Mouse (Mus musculus) G1E (cell line): ENCODE measurements around the gene Atp1b1.

Experiments
- CTCF ChIP-seq: IDR thresholded peaks from 2 replicates; pipeline ENCODE4 v1.5.1; 2012; ENCODE audit warnings: low read depth, low read length, inconsistent platforms, mixed read lengths
- GATA1 ChIP-seq: IDR thresholded peaks from 2 replicates; pipeline ENCODE4 v1.6.1; 2012; ENCODE audit warnings: borderline replicate concordance, low read length, inconsistent platforms, mixed read lengths
- GATA2 ChIP-seq: IDR thresholded peaks from 2 replicates; pipeline ENCODE4 v1.6.1; 2012; ENCODE audit warnings: low read depth, low read length, inconsistent platforms, borderline replicate concordance

- TF ChIP-seq GATA1 (no peak), CTCF (no peak), GATA2 (no peak)
Measured at GRCm38 (mm10) chr1:164440230-164440629, 17.9 kb downstream of the Atp1b1 start.
